Mouse (Mus musculus): ENCODE results near the gene Nek2.

DNA sequence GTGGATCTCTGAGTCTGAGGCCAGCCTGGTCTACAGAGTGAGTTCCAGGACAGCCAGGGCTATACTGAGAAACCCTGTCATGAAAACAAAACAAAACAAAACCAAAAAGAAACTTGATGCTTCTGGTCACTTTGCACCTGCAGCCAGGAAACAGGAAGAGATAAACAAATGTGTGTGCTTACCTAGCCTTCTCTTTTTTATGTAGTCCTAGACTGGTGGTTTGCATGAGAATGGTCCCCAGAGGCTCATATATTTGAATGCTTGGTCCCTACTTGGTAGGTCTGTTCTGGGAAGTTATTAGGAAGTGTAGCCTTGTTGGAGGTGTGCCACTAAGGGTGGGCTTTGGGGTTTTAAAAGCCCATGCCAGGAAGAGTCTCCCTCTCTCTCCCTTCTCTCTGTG is 2.2 kb upstream of the Nek2 start:
- TF ChIP-seq CTCF (IDR thresholded peaks at IDR 0.05; ENCODE audit: low read depth, low read length) (no peak), TAL1 (conservative IDR thresholded peaks at IDR 0.05; ENCODE audit: low read depth, low read length) (no peak), POLR2AphosphoS5 (IDR thresholded peaks at IDR 0.05; ENCODE audit: insufficient replicate concordance, low read depth, low read length) (no peak), GATA1 (IDR thresholded peaks at IDR 0.05; ENCODE audit: borderline replicate concordance, low read length) (no peak), GATA2 (IDR thresholded peaks at IDR 0.05; ENCODE audit: borderline replicate concordance, low read depth, low read length) (no peak)
